Mouse (Mus musculus): ENCODE measurements at regions not wholly inside any gene's neighbourhood (a gene's known extent, or its start where the extent isn't known, plus 50 kb on each side); places are given as distances from the start of the nearest gene placed in this dataset.

- no peak for DNase-seq
Measured at GRCm38 (mm10) chr2:161164320-161164719, 55.4 kb upstream of the Chd6 start.

All from cerebellum, adult 18-20 months (tissue).